Mouse (Mus musculus) liver, embryonic 12.5 days (tissue): Measurements from ENCODE around the gene Mad1l1. TPM values are rescaled to one million over a fixed set of nuclear protein-coding genes. Genes with fewer than 3 reads are reported as not detected.

Experiments used
- ATAC-seq: fragments of 200-750 bp; cut with Nextera tagmentation; 2 replicates; pipeline ENCODE4 v1.8.0; 2017; ENCODE audit warnings: moderate number of reproducible peaks, mild to moderate bottlenecking, moderate library complexity
- H3K27ac ChIP-seq: fragments of 300-500 bp; sonication (generic); 2 replicates; pipeline ENCODE4 v1.5.1; 2016; ENCODE audit warnings: mild to moderate bottlenecking
- H3K27me3 ChIP-seq: fragments of 300-500 bp; sonication (generic); replicated peaks from 2 replicates; pipeline ENCODE4 v1.6.1; 2016; ENCODE audit warnings: mild to moderate bottlenecking, moderate library complexity
- H3K36me3 ChIP-seq: fragments of 300-500 bp; sonication (generic); 2 replicates; pipeline ENCODE4 v1.6.1; 2016; ENCODE audit warnings: mild to moderate bottlenecking, moderate library complexity
- H3K4me1 ChIP-seq: fragments of 300-500 bp; sonication (generic); 2 replicates; pipeline ENCODE4 v1.6.1; 2016
- H3K4me2 ChIP-seq: fragments of 300-500 bp; sonication (generic); 2 replicates; pipeline ENCODE4 v1.6.1; 2016; ENCODE audit warnings: mild to moderate bottlenecking, moderate library complexity
- H3K4me3 ChIP-seq: fragments of 300-500 bp; sonication (generic); 2 replicates; pipeline ENCODE4 v1.5.1; 2016; ENCODE audit warnings: mild to moderate bottlenecking, moderate library complexity
- H3K9ac ChIP-seq: fragments of 300-500 bp; sonication (generic); 2 replicates; pipeline ENCODE4 v1.6.1; 2016; ENCODE audit warnings: mild to moderate bottlenecking, moderate library complexity
- H3K9me3 ChIP-seq: fragments of 300-500 bp; sonication (generic); replicated peaks from 2 replicates; pipeline ENCODE4 v1.6.1; 2016; ENCODE audit warnings: mild to moderate bottlenecking, moderate library complexity
- WGBS: fragments of 180-500 bp; shearing (Covaris S2); methylation state at CpG from one replicate; pipeline ENCODE4 v1.1.7; 2016; ENCODE audit not compliant: insufficient replicate concordance; 5-methylcytosine and 5-hydroxymethylcytosine counted together
- polyA plus RNA-seq: library from polyadenylated mRNA; unstranded; fragments of >200 nt; fragmentation: Nextera tagmentation; extraction: Ambion mirVana; gene quantifications from 2 replicates; pipeline ENCODE4 v1.2.1, GENCODE M21; 2016

The Mad1l1 gene
- polyA plus RNA-seq, 1 experiment from 2014 or later: 33.6 TPM

DNA sequence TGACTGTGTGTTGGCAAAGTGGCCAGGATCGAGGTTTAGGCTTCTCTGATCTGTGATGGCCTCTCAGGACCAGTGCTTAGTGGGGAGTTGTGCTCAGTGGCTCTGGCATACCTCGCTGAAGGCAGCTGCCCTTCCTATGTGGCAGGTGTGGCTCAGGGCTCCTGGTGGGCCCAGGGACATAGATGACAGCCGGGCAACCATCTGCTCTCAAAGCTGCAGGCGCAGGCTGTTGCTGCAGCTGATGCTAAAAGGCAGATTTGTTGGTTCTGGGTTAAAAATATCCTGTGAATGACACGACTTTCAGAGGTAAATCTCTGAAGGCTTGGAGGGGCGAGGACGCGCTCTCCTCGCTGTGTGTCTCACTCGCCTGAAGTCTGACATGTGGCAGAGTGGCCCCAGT lies 299.6 kb downstream of the Mad1l1 start:
- no peak for ATAC-seq
- H3K9me3 ChIP-seq: no peaks in the 10 kb centered on the region
- WGBS: 81% methylated on average over 10 of the region's 10 CpGs
- no peak overlapping the region for H3K4me2 ChIP-seq
- H3K36me3 ChIP-seq: no peaks in the 10 kb centered on the region
- no peak overlapping the region for H3K27ac ChIP-seq
- H3K9ac ChIP-seq: no peak overlapping the region
- peaks cover 22% of the 10 kb centered on the region for H3K4me1 ChIP-seq
- H3K4me3 ChIP-seq: no peak overlapping the region
- H3K27me3 ChIP-seq: no peaks in the 10 kb centered on the region

GRCm38 (mm10) chr5:140019616-140020015 lies 301.7 kb downstream of the Mad1l1 start:
- H3K36me3 ChIP-seq: no peaks in the 10 kb centered on the region
- H3K4me1 ChIP-seq: peaks cover 24% of the 10 kb centered on the region
- H3K27me3 ChIP-seq: no peaks in the 10 kb centered on the region
- 89% methylated on average over 1 of the region's 1 CpGs for whole genome bisulfite sequencing
- no peak overlapping the region for H3K27ac ChIP-seq
- no peak overlapping the region for H3K9ac ChIP-seq
- H3K4me2 ChIP-seq: no peak overlapping the region
- H3K4me3 ChIP-seq: no peak overlapping the region
- no peak for ATAC-seq
- no peaks in the 10 kb centered on the region for H3K9me3 ChIP-seq

- Histone ChIP-seq H3K4me3 (no peak overlapping the region), H3K4me2 (no peak overlapping the region), H3K36me3 (no peaks in the 10 kb centered on the region), H3K9ac (no peak overlapping the region), H3K27me3 (no peaks in the 10 kb centered on the region), H3K4me1 (peaks cover 16% of the 10 kb centered on the region), H3K9me3 (no peaks in the 10 kb centered on the region), H3K27ac (no peak overlapping the region)
- no peak for ATAC-seq
- 82% methylated on average over 7 of the region's 7 CpGs for WGBS
Observed at GRCm38 (mm10) chr5:140018780-140019179, 302.6 kb downstream of the Mad1l1 start.

DNA sequence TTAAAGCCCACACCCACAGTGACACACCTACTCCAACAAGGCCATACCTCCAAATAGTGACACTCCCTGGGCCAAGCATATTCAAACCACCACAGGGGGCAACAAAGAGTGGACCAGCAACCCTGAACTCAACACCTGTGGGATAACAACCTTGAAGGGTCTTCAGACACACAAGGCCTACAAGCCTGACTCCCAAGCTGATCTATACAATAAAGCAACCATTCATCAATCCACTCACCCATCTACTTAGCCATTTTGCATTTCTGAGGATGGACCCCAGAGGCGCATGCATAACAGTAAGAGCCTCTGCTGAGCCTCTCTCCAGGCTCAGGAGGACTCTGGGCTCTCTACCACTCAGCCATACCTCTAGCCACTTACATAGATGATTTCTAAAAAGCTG lies 304.5 kb downstream of the Mad1l1 start:
- no peak for ATAC-seq
- Histone ChIP-seq H3K9me3 (no peaks in the 10 kb centered on the region), H3K36me3 (no peaks in the 10 kb centered on the region), H3K27me3 (no peaks in the 10 kb centered on the region), H3K4me1 (peaks cover 32% of the 10 kb centered on the region), H3K9ac (no peak overlapping the region), H3K4me3 (no peak overlapping the region), H3K4me2 (no peak overlapping the region), H3K27ac (no peak overlapping the region)
- 88% methylated on average over 1 of the region's 1 CpGs for WGBS

DNA sequence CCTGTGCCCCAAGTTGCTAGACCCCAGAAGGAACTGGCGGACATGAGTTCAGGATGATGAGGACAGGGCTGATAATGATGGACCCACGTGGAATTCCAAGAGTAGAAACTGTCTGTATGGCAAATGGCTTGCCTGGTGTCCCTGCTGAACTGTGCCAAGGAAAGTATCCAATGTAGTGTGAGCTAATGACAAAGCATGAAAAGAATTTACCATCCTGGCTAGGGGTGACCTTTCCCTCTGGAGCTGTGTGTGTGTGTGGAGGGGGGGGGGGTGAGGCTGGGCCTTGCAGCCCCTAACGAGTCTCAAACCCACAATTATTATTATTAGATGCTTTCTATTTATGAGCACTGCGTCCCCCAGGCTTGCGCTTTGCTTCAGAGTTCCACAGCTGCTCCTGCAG lies 307.7 kb downstream of the Mad1l1 start:
- peaks cover 24% of the 10 kb centered on the region for H3K4me1 ChIP-seq
- H3K36me3 ChIP-seq: peaks cover 3% of the 10 kb centered on the region
- peak overlapping the region; percentile 86 for H3K27ac ChIP-seq
- ATAC-seq: no peak
- no peaks in the 10 kb centered on the region for H3K27me3 ChIP-seq
- H3K4me3 ChIP-seq: no peak overlapping the region
- H3K9ac ChIP-seq: 0 out of 2 replicates have a peak overlapping the region, but pooled peaks have one; percentile 19
- H3K4me2 ChIP-seq: no peak overlapping the region
- H3K9me3 ChIP-seq: no peaks in the 10 kb centered on the region
- 77% methylated on average over 5 of the region's 5 CpGs for WGBS

DNA sequence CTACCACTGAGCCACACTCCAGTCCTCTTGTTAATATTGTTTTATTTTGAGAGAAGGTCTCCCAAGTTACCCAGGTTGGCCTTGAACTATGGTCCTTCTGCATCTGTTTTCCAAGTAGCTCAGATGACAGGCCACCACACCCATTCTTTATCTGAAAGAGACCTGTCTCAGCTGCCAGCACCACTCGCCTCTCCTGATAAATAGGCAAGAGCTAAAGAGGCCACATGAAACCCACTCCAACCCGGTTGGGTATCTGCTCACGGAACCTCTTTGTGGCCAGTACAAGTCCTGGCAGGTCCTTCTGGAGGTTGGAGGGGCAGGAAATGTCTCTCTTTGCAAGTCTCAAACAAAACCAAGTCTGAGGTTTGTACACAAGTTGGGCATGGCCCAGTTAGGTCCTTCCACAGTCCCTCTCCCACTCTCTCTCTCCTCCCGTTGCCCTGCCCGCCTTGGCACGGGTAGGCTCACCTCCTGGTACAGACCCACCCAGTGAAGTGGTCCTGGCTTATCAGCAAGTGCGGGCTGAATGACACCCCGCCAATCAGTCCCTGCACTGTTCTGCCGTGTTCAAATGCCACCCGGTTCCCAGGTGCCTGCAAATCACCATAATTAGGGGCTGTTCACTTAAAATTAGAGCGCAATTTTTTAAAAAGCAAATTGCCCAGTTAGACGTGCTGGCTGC lies 308.9 kb downstream of the Mad1l1 start:
- no peak overlapping the region; the same call in 1 of the 2 replicates for H3K9ac ChIP-seq
- H3K4me2 ChIP-seq: peak overlapping the region; percentile 28; the same call in 1 of the 2 replicates
- peaks cover 14% of the 10 kb centered on the region for H3K36me3 ChIP-seq
- H3K27ac ChIP-seq: peak overlapping the region; percentile 86
- peak; percentile 91 for ATAC-seq
- no peaks in the 10 kb centered on the region for H3K27me3 ChIP-seq
- WGBS: 44% methylated on average over 12 of the region's 12 CpGs
- peaks cover 24% of the 10 kb centered on the region for H3K4me1 ChIP-seq
- no peak overlapping the region for H3K4me3 ChIP-seq
- H3K9me3 ChIP-seq: no peaks in the 10 kb centered on the region

GRCm38 (mm10) chr5:140010405-140010804 lies 310.9 kb downstream of the Mad1l1 start:
- WGBS: 79% methylated on average over 3 of the region's 3 CpGs
- no peak overlapping the region for H3K9ac ChIP-seq
- no peak overlapping the region for H3K4me2 ChIP-seq
- H3K36me3 ChIP-seq: peaks cover 14% of the 10 kb centered on the region
- no peaks in the 10 kb centered on the region for H3K27me3 ChIP-seq
- H3K27ac ChIP-seq: no peak overlapping the region
- ATAC-seq: no peak
- H3K9me3 ChIP-seq: no peaks in the 10 kb centered on the region
- H3K4me3 ChIP-seq: no peak overlapping the region
- H3K4me1 ChIP-seq: peaks cover 20% of the 10 kb centered on the region

DNA sequence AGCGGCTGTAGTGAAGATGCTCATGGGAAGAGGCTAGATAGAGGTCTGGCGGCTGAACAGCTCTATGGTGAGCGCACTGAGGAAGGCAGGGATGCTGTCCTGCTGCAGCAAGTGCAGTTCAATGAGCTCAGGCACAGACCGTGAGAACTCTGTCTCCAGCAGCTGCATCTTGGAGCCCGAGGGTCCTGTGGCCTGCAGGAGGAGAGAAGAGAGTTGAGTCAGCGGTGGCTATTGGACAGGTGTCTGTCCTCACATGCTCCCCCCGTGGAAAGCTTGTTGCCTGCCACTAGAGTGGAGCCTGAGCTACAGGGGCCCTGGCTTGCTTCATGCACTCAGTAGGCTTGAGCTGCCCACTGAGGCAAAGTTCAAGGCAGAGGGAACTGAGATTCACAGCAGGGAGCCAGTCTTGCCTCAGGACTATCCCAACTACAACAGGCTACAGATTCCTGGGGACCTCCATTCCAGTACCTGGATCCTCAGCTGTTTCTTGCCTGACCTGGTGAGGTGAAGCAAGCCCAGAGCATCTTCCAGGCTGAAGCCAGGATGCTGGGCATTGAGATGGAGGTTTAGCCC lies 312.2 kb downstream of the Mad1l1 start:
- no peak overlapping the region for H3K4me2 ChIP-seq
- H3K27ac ChIP-seq: no peak overlapping the region
- peaks cover 18% of the 10 kb centered on the region for H3K4me1 ChIP-seq

DNA sequence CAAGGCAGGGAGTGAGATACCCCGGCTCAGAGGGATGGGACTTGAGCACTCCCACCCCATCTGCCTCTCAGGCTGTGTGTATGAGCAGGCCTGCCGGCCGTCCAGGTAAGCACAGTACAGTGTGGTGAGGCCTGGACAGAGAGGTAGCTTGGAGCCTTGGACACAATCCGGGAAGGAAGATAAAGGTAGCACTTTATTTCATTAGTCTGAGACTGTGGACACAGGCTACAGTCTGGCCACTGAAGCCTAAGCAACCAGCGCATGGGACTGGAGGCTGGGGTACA lies 312.9 kb downstream of the Mad1l1 start:
- Histone ChIP-seq H3K36me3 (peaks cover 14% of the 10 kb centered on the region), H3K4me1 (peaks cover 15% of the 10 kb centered on the region), H3K27ac (no peak overlapping the region), H3K4me2 (no peak overlapping the region), H3K4me3 (no peak overlapping the region), H3K27me3 (no peaks in the 10 kb centered on the region), H3K9ac (no peak overlapping the region), H3K9me3 (no peaks in the 10 kb centered on the region)
- no peak for ATAC-seq
- 78% methylated on average over 5 of the region's 5 CpGs for WGBS

More for the DNA sequence above, 312.2 kb downstream of the Mad1l1 start:
- Histone ChIP-seq H3K36me3 (peaks cover 14% of the 10 kb centered on the region), H3K27me3 (no peaks in the 10 kb centered on the region), H3K9me3 (no peaks in the 10 kb centered on the region), H3K4me3 (no peak overlapping the region), H3K9ac (no peak overlapping the region)
- no peak for ATAC-seq
- 76% methylated on average over 7 of the region's 7 CpGs for WGBS

DNA sequence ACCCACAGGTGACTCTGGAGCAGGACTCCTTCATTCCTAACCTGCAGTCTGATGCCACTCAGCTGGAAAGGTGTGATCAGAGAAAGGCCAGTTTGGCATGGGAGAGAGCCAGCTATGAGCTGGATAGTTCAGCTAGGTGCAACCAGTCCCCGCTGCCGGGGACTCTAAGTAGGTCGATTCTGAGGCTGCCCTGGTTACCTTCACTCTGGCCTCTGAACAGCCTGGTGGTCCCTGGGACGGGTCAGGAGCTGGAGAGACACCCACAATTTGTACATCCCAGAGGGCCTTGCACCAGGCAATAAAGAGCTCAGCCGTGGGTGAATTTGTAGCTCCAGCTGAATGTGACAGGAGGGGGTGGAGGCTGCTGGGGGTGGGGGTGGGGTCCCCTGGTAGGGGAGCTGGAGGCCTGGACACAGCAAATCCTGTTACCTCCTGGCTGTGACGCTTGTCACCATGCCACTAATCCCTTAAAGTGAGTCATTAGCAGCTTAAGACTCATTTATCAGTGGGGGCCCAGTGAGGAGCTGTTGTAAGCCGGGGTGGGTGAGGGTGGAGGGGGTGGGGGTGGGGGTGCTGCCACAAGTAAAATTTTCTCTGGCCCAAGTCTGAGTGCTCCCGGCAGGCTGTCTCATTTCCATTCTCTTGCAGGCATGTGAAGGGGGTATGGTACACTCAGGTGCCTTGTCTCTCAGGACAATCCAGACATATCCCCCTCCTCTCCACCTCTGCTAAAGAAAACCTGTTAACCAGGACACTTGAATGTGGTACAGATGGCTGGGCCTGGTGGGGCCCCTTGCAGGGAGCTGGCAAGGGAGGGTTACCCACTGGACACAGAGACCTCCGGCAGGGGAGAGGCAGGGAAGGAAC lies 313.5 kb downstream of the Mad1l1 start:
- Histone ChIP-seq H3K4me2 (no peak overlapping the region), H3K9ac (no peak overlapping the region), H3K4me3 (no peak overlapping the region), H3K27ac (no peak overlapping the region), H3K27me3 (no peaks in the 10 kb centered on the region), H3K9me3 (no peaks in the 10 kb centered on the region), H3K36me3 (peaks cover 14% of the 10 kb centered on the region), H3K4me1 (peaks cover 9% of the 10 kb centered on the region)
- ATAC-seq: no peak
- WGBS: 67% methylated on average over 9 of the region's 9 CpGs

DNA sequence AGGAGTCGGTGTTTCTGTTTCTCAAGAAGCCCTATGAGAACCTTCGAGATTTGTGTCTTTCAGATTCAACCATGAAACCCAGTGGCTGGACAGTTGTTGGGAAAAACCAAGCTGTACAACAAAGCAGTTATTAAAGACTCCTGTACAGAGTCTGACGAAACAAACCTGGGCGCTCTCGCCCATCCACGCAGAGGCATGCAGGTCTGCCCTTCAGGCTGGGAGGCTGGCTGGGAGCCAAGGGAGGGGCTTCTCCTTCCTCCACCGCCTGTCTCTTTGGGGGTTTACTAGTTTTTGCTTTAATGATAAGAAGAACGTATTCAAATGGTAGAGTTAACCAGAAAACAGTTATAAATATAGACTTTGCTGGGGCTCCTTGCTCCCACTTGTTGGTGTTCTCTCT lies 314.5 kb downstream of the Mad1l1 start:
- no peaks in the 10 kb centered on the region for H3K9me3 ChIP-seq
- no peak overlapping the region for H3K27ac ChIP-seq
- WGBS: 75% methylated on average over 8 of the region's 8 CpGs

DNA sequence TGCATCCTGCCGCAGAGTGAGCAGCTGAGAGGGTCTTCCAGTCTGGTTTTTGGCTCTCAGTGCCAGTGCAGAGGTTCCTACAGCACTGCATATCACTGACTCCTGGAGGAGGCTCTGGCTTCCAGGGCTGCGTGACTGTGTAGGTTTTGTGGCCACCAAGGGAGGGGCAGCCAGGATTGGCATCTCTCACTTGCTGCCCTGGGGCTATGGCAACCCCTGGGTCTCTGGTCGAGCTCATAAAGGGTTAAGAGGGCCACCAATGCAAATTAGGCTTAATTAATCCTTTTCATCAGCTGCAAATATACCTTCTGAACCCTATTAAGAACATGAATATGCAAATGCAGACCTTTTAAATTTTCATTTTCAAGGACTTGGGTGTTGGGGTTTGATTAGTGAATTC lies 318.8 kb downstream of the Mad1l1 start:
- Histone ChIP-seq H3K27me3 (no peaks in the 10 kb centered on the region), H3K4me3 (no peak overlapping the region), H3K9ac (no peak overlapping the region), H3K27ac (no peak overlapping the region), H3K36me3 (0 out of 2 replicates have a peak, but pooled peaks cover under 1% of the 10 kb centered on the region), H3K4me1 (no peaks in the 10 kb centered on the region), H3K9me3 (no peaks in the 10 kb centered on the region), H3K4me2 (no peak overlapping the region)
- no peak for ATAC-seq
- WGBS: 53% methylated on average over 3 of the region's 3 CpGs

More for the DNA sequence above, 314.5 kb downstream of the Mad1l1 start:
- Histone ChIP-seq H3K4me1 (no peaks in the 10 kb centered on the region; the same call in 1 of the 2 replicates), H3K4me2 (no peak overlapping the region), H3K9ac (no peak overlapping the region), H3K27me3 (no peaks in the 10 kb centered on the region), H3K36me3 (peaks cover 14% of the 10 kb centered on the region), H3K4me3 (no peak overlapping the region)
- ATAC-seq: no peak
